Mouse (Mus musculus) heart, postnatal 36 days (tissue): ENCODE results near the gene Vnn1. TPM values are rescaled to one million over a fixed set of nuclear protein-coding genes. Genes with fewer than 3 reads are reported as not detected.

Experiments used
- total RNA-seq, 2 experiments: library from RNA; stranded (reverse); gene quantifications; 2 replicates each; pipeline ENCODE4 v1.2.3; 2021

Vnn1 gene
- total RNA-seq, 2 experiments from 2014 or later: 0.51 to 0.83 TPM

Other genes with a start within 250 kb of the Vnn1 start
- gene Rps12, start 107.4 kb upstream of the Vnn1 start, total RNA-seq: 100 to 1,000 TPM; 199 to 263 TPM
- 1 to 10 TPM; 6.3 to 8.0 TPM for gene Slc18b1, start 97.7 kb upstream of the Vnn1 start, total RNA-seq
- gene Vnn3, start 43.2 kb upstream of the Vnn1 start, total RNA-seq: under 1 TPM in 1 of 2 experiments, not detected in 1; 0.28 TPM
- gene Taar1, start 25.7 kb downstream of the Vnn1 start, total RNA-seq: not detected
- not detected for gene Taar2, start 43.9 kb downstream of the Vnn1 start, total RNA-seq
- not detected for gene Taar3, start 54.9 kb downstream of the Vnn1 start, total RNA-seq
- gene Taar4, start 65.8 kb downstream of the Vnn1 start, total RNA-seq: not detected
- gene Taar5, start 76.0 kb downstream of the Vnn1 start, total RNA-seq: not detected
- gene Taar6, start 91.0 kb downstream of the Vnn1 start, total RNA-seq: not detected
- gene Taar7a, start 98.8 kb downstream of the Vnn1 start, total RNA-seq: not detected
- gene Taar7b, start 105.3 kb downstream of the Vnn1 start, total RNA-seq: not detected
- not detected for gene Taar7d, start 132.5 kb downstream of the Vnn1 start, total RNA-seq
- gene Taar7e, start 142.9 kb downstream of the Vnn1 start, total RNA-seq: not detected
- gene Taar7f, start 154.8 kb downstream of the Vnn1 start, total RNA-seq: not detected
- not detected for gene Taar8a, start 181.8 kb downstream of the Vnn1 start, total RNA-seq
- gene Taar8b, start 197.6 kb downstream of the Vnn1 start, total RNA-seq: not detected
- gene Taar8c, start 207.2 kb downstream of the Vnn1 start, total RNA-seq: not detected
- not detected for gene Taar9, start 214.8 kb downstream of the Vnn1 start, total RNA-seq